9 mouse cellular contexts compared by ENCODE assay signal in the genomic region with DNA sequence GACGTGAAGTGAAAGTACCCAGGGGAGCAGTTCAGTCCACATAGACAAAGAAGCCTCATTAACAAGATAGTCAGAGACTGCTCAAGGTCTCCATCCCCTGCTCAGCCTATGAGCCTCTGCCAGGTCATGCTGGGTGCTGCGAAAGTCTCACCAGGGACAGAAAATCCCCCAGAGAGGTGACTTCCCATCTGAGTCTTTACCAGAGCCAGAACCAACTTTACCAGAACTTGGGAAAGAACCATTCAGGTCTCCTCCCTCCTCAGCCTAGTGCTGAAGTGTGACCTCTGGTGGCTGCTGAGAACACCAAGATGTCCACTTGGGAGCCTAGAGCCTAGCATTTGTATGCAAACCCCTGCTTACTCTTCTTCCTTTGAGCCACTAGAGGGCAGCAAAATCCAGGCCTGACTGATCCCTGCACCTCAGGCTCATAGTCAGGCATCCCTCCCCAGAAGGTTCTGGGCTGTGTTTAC. TPM values are rescaled to one million over a fixed set of nuclear protein-coding genes. Genes with fewer than 3 reads are reported as not detected.
DNase-seq lines count a peak whose midpoint lies in the region; ATAC-seq and TF ChIP-seq lines count a peak whose summit lies in the region.
"Had no signal": no experiment of that assay in that cellular context is flagged by ENCODE, and none has a peak within 500 bp of the region (broad histone marks: within the 10 kb centered on the region; RNA-seq: fewer than 3 reads in every experiment).

No protein-coding gene starts in this region.

- 15% methylated on average over 2 of the region's 2 CpGs for WGBS in forebrain, embryonic 10.5 days
- 22% methylated on average over 2 of the region's 2 CpGs for WGBS in heart, postnatal 0 days
- WGBS in liver, embryonic 14.5 days (ENCODE audit: insufficient replicate concordance), result 17% methylated on average over 2 of the region's 2 CpGs
- 31% methylated on average over 2 of the region's 2 CpGs for WGBS in stomach, postnatal 0 days

- peaks cover 7% of the 10 kb centered on the region for H3K9me3 ChIP-seq in CH12.LX (replicated peaks; ENCODE audit: low read length)
- H3K9me3 ChIP-seq in forebrain, embryonic 10.5 days, result no peaks in the 10 kb centered on the region
- H3K9me3 ChIP-seq in heart, postnatal 0 days (replicated peaks; ENCODE audit: control insufficient read depth, low read length), result no peaks in the 10 kb centered on the region
- no peaks in the 10 kb centered on the region for H3K9me3 ChIP-seq in liver, embryonic 14.5 days (ENCODE audit: control insufficient read depth, low read length)
- no peaks in the 10 kb centered on the region for H3K9me3 ChIP-seq in stomach, postnatal 0 days (ENCODE audit: control insufficient read depth, low read length)

- TF ChIP-seq CTCF in CH12.LX (conservative IDR thresholded peaks at IDR 0.05 in 1 of 2, IDR thresholded peaks at IDR 0.05 in 1 of 2; ENCODE audit: low read depth in 2 of 2, low read length in 2 of 2), result peak; percentile 92 to 99
- peak; percentile 99 for TF ChIP-seq CTCF in heart, postnatal 0 days (IDR thresholded peaks at IDR 0.05; ENCODE audit: low read depth)
- TF ChIP-seq CTCF in liver, embryonic 14.5 days (IDR thresholded peaks at IDR 0.05; ENCODE audit: low read depth), result peak; percentile 99
- TF ChIP-seq CTCF in stomach, postnatal 0 days (IDR thresholded peaks at IDR 0.05; ENCODE audit: low read depth), result peak; percentile 97

- DNase-seq in CH12.LX (ENCODE audit: extremely low read depth), result peak; percentile 97
- peak; percentile 89 for DNase-seq in c-Kit-negative CD71-positive TER-119-positive erythroid progenitor cells, embryonic 14.5 days (ENCODE audit: low read depth, low spot score)
- peak; percentile 74 for DNase-seq in forebrain, embryonic 10.5 days (ENCODE audit: extremely low spot score, low spot score)
- peak; percentile 94 for DNase-seq in heart, postnatal 0 days (ENCODE audit: low spot score)
- DNase-seq in kidney, postnatal 25 days, result peak; percentile 84 to 89
- peak; percentile 87 to 88 (median 88) for DNase-seq in liver, embryonic 14.5 days (ENCODE audit: low read depth in 3 of 3, low spot score in 3 of 3)
- DNase-seq in neural tube, embryonic 10.5 days (ENCODE audit: extremely low spot score, low spot score), result peak; percentile 71
- DNase-seq in stomach, postnatal 0 days (ENCODE audit: low spot score), result peak; percentile 75

- peak; percentile 69 for TF ChIP-seq EP300 in CH12.LX (IDR thresholded peaks at IDR 0.05; ENCODE audit: low read length)
- TF ChIP-seq EP300 in heart, postnatal 0 days (IDR thresholded peaks at IDR 0.05; ENCODE audit: low read depth), result no peak
- peak; percentile 45 for TF ChIP-seq EP300 in liver, embryonic 14.5 days (IDR thresholded peaks at IDR 0.05; ENCODE audit: low read depth)
- TF ChIP-seq EP300 in stomach, postnatal 0 days (optimal IDR thresholded peaks at IDR 0.05), result no peak

- peak overlapping the region; percentile 95 for H3K27ac ChIP-seq in CH12.LX (ENCODE audit: insufficient read depth, low read depth)
- H3K27ac ChIP-seq in forebrain, embryonic 10.5 days, result peak overlapping the region; percentile 58; the same call in 1 of the 2 replicates
- no peak overlapping the region for H3K27ac ChIP-seq in heart, postnatal 0 days (ENCODE audit: low read depth)
- peak overlapping the region; percentile 44 for H3K27ac ChIP-seq in liver, embryonic 14.5 days
- H3K27ac ChIP-seq in stomach, postnatal 0 days (replicated peaks), result no peak overlapping the region

- H3K9ac ChIP-seq in CH12.LX (ENCODE audit: insufficient read depth, low read depth), result no peak overlapping the region
- no peak overlapping the region for H3K9ac ChIP-seq in heart, postnatal 0 days (replicated peaks; ENCODE audit: low read depth, low read length)
- H3K9ac ChIP-seq in liver, embryonic 14.5 days (replicated peaks), result peak overlapping the region; percentile 34
- H3K9ac ChIP-seq in stomach, postnatal 0 days (ENCODE audit: low read length), result no peak overlapping the region

- peaks cover 4% of the 10 kb centered on the region for H3K27me3 ChIP-seq in CH12.LX (replicated peaks)
- peaks cover 11% of the 10 kb centered on the region for H3K27me3 ChIP-seq in forebrain, embryonic 10.5 days (ENCODE audit: poor library complexity, severe bottlenecking)
- peaks cover 7% of the 10 kb centered on the region for H3K27me3 ChIP-seq in heart, postnatal 0 days (ENCODE audit: control insufficient read depth, insufficient read depth, low read length)
- peaks cover 15% of the 10 kb centered on the region for H3K27me3 ChIP-seq in liver, embryonic 14.5 days (ENCODE audit: control insufficient read depth, insufficient read depth, low read length)
- H3K27me3 ChIP-seq in stomach, postnatal 0 days (ENCODE audit: control insufficient read depth, insufficient read depth, low read length), result no peaks in the 10 kb centered on the region; the same call in 1 of the 2 replicates

- dilution Hi-C loops in CH12.LX (cut with MboI; ENCODE audit: extremely low pct_ligation_motif_present, extremely low pct_unique_long_range_greater_than_20kb, low sequenced_read_pairs), result no loop called here

- peak; percentile 97 for TF ChIP-seq RAD21 in CH12.LX (IDR thresholded peaks at IDR 0.05; ENCODE audit: low read depth, low read length)

- H3K36me3 ChIP-seq in CH12.LX (replicated peaks in 1 of 2; ENCODE audit: control insufficient read depth in 1 of 2, insufficient read depth in 1 of 2, low read length in 1 of 2), result no peaks in the 10 kb centered on the region
- H3K36me3 ChIP-seq in forebrain, embryonic 10.5 days (replicated peaks), result no peaks in the 10 kb centered on the region
- H3K36me3 ChIP-seq in heart, postnatal 0 days (replicated peaks; ENCODE audit: control insufficient read depth, insufficient read depth, low read length), result no peaks in the 10 kb centered on the region
- H3K36me3 ChIP-seq in liver, embryonic 14.5 days (replicated peaks; ENCODE audit: control insufficient read depth, insufficient read depth, low read depth), result no peaks in the 10 kb centered on the region
- H3K36me3 ChIP-seq in stomach, postnatal 0 days (ENCODE audit: control insufficient read depth, insufficient read depth, low read length), result no peaks in the 10 kb centered on the region

- in situ Hi-C loops in CH12.LX (cut with MboI; ENCODE audit: low pct_ligation_motif_present, low pct_unique_long_range_greater_than_20kb, low sequenced_read_pairs), result loop anchor here (5.0 to 25.0 kb wide), 4 partner anchors 37 to 807 kb away; a partner anchor contains a TSS

- peaks cover 31 to 49% of the 10 kb centered on the region in 2 experiments for H3K4me1 ChIP-seq in CH12.LX (ENCODE audit: control insufficient read depth in 1 of 2, insufficient read depth in 2 of 2)
- peaks cover 50% of the 10 kb centered on the region for H3K4me1 ChIP-seq in forebrain, embryonic 10.5 days
- H3K4me1 ChIP-seq in heart, postnatal 0 days (ENCODE audit: control insufficient read depth, insufficient read depth), result no peaks in the 10 kb centered on the region
- H3K4me1 ChIP-seq in liver, embryonic 14.5 days (replicated peaks; ENCODE audit: control insufficient read depth in 2 of 2, insufficient read depth in 2 of 2, low read length in 1 of 2), result peaks cover 5 to 7% of the 10 kb centered on the region in 2 experiments
- no peaks in the 10 kb centered on the region for H3K4me1 ChIP-seq in stomach, postnatal 0 days (replicated peaks; ENCODE audit: control insufficient read depth, insufficient read depth)

- peak overlapping the region; percentile 8 to 36 (median 18) for H3K4me3 ChIP-seq in CH12.LX (replicated peaks in 1 of 3; ENCODE audit: low read depth in 2 of 3, low read length in 2 of 3, poor library complexity in 1 of 3)
- H3K4me3 ChIP-seq in forebrain, embryonic 10.5 days, result peak overlapping the region; percentile 7; the same call in 1 of the 2 replicates
- no peak overlapping the region for H3K4me3 ChIP-seq in heart, postnatal 0 days (ENCODE audit: low read depth, low read length)
- no peak overlapping the region for H3K4me3 ChIP-seq in liver, embryonic 14.5 days (ENCODE audit: insufficient read depth in 1 of 2, low read depth in 2 of 2, low read length in 2 of 2)
- H3K4me3 ChIP-seq in stomach, postnatal 0 days (ENCODE audit: low read depth, low read length), result no peak overlapping the region

- H3K79me2 ChIP-seq in CH12.LX (replicated peaks; ENCODE audit: control insufficient read depth, extremely low read depth, insufficient read depth, poor library complexity, severe bottlenecking), result no peaks in the 10 kb centered on the region

- peak overlapping the region; percentile 47 for H3K4me2 ChIP-seq in CH12.LX (ENCODE audit: insufficient read depth, low read depth, poor library complexity, severe bottlenecking)
- H3K4me2 ChIP-seq in heart, postnatal 0 days (ENCODE audit: low read depth, low read length), result no peak overlapping the region
- H3K4me2 ChIP-seq in liver, embryonic 14.5 days (ENCODE audit: low read depth), result no peak overlapping the region
- no peak overlapping the region for H3K4me2 ChIP-seq in stomach, postnatal 0 days (replicated peaks; ENCODE audit: low read depth)

- peak; percentile 83 for ATAC-seq in heart, postnatal 0 days (ENCODE audit: insufficient read depth, low read depth)
- ATAC-seq in liver, embryonic 14.5 days (ENCODE audit: insufficient read depth), result peak; percentile 84
- ATAC-seq in stomach, postnatal 0 days (ENCODE audit: low FRiP score, low TSS enrichment), result peak; percentile 86

- TF ChIP-seq POLR2A in CH12.LX (IDR thresholded peaks at IDR 0.05; ENCODE audit: low read depth, low read length), result peak; percentile 49; the same call in 1 of the 2 replicates

RNA-seq across cellular contexts. Expression of a gene that starts 15.8 kb away (rescaled TPM):
- total RNA-seq in CH12.LX (2012; rRNA removed) (68.3 and 109 TPM in 2 replicates), CH12.LX (2014; rRNA removed) (21.0 and 25.9 TPM in 2 replicates)
- polyA plus RNA-seq in CH12.LX (2012; ENCODE audit: insufficient read length, low read depth), result 19.8 and 20.0 TPM in 2 replicates
- polyA plus RNA-seq in forebrain, embryonic 10.5 days (2016; fragmentation: Nextera tagmentation; extraction: Ambion mirVana), result 0.68 and 0.93 TPM in 2 replicates
- total RNA-seq in heart, postnatal 0 days (2014; rRNA removed; ENCODE audit: low replicate concordance), result 2.7 and 40.9 TPM in 2 replicates
- 0.30 and 0.40 TPM in 2 replicates for polyA plus RNA-seq in heart, postnatal 0 days (2015; fragmentation: Nextera tagmentation; extraction: Ambion mirVana)
- polyA plus RNA-seq in liver, embryonic 14.5 days (2012; rRNA removed), result 122 and 308 TPM in 2 replicates
- polyA plus RNA-seq in liver, embryonic 14.5 days (2014; fragmentation: Nextera tagmentation; extraction: Ambion mirVana), result 37.0 and 38.7 TPM in 2 replicates
- polyA plus RNA-seq in stomach, postnatal 0 days (2015; fragmentation: Nextera tagmentation; extraction: Ambion mirVana), result 0.61 TPM in 2 replicates

RNA-seq across cellular contexts. Expression of a gene that starts 16.6 kb away (rescaled TPM):
- total RNA-seq in CH12.LX (2012; rRNA removed) (6.2 and 6.8 TPM in 2 replicates), CH12.LX (2014; rRNA removed) (2.1 and 2.7 TPM in 2 replicates)
- polyA plus RNA-seq in CH12.LX (2012; ENCODE audit: insufficient read length, low read depth), result 1.5 and 1.7 TPM in 2 replicates
- polyA plus RNA-seq in forebrain, embryonic 10.5 days (2016; fragmentation: Nextera tagmentation; extraction: Ambion mirVana), result 272 and 295 TPM in 2 replicates
- total RNA-seq in heart, postnatal 0 days (2014; rRNA removed; ENCODE audit: low replicate concordance), result not detected in 2 replicates
- not detected in 2 replicates for polyA plus RNA-seq in heart, postnatal 0 days (2015; fragmentation: Nextera tagmentation; extraction: Ambion mirVana)
- polyA plus RNA-seq in liver, embryonic 14.5 days (2012; rRNA removed), result 0.04 and 0.16 TPM in 2 replicates
- polyA plus RNA-seq in liver, embryonic 14.5 days (2014; fragmentation: Nextera tagmentation; extraction: Ambion mirVana), result not detected in 2 replicates
- 0.24 and 0.36 TPM in 2 replicates for polyA plus RNA-seq in stomach, postnatal 0 days (2015; fragmentation: Nextera tagmentation; extraction: Ambion mirVana)
- total RNA-seq: gastrocnemius, postnatal 36 days had no signal

RNA-seq across cellular contexts. Expression of a gene that starts 19.8 kb away (rescaled TPM):
- total RNA-seq in CH12.LX (2012; rRNA removed) (30.6 and 34.7 TPM in 2 replicates), CH12.LX (2014; rRNA removed) (27.6 and 28.1 TPM in 2 replicates)
- polyA plus RNA-seq in CH12.LX (2012; ENCODE audit: insufficient read length, low read depth), result 22.4 and 23.2 TPM in 2 replicates
- 46.8 and 51.8 TPM in 2 replicates for polyA plus RNA-seq in forebrain, embryonic 10.5 days (2016; fragmentation: Nextera tagmentation; extraction: Ambion mirVana)
- total RNA-seq in heart, postnatal 0 days (2014; rRNA removed; ENCODE audit: low replicate concordance), result 45.6 and 62.0 TPM in 2 replicates
- 27.4 and 30.6 TPM in 2 replicates for polyA plus RNA-seq in heart, postnatal 0 days (2015; fragmentation: Nextera tagmentation; extraction: Ambion mirVana)
- 27.9 and 32.5 TPM in 2 replicates for polyA plus RNA-seq in liver, embryonic 14.5 days (2012; rRNA removed)
- polyA plus RNA-seq in liver, embryonic 14.5 days (2014; fragmentation: Nextera tagmentation; extraction: Ambion mirVana), result 19.5 and 21.6 TPM in 2 replicates
- polyA plus RNA-seq in stomach, postnatal 0 days (2015; fragmentation: Nextera tagmentation; extraction: Ambion mirVana), result 14.8 and 14.9 TPM in 2 replicates

RNA-seq across cellular contexts. Expression of a gene that starts 45.2 kb away (rescaled TPM):
- 28.3 and 49.8 TPM in 2 replicates for total RNA-seq in CH12.LX (2012; rRNA removed)
- total RNA-seq in CH12.LX (2014; rRNA removed), result 6.1 and 7.5 TPM in 2 replicates
- polyA plus RNA-seq in CH12.LX (2012; ENCODE audit: insufficient read length, low read depth), result 5.5 and 7.0 TPM in 2 replicates
- polyA plus RNA-seq in forebrain, embryonic 10.5 days (2016; fragmentation: Nextera tagmentation; extraction: Ambion mirVana), result 36.1 and 36.3 TPM in 2 replicates
- 43.5 and 72.4 TPM in 2 replicates for total RNA-seq in heart, postnatal 0 days (2014; rRNA removed; ENCODE audit: low replicate concordance)
- 75.4 and 76.2 TPM in 2 replicates for polyA plus RNA-seq in heart, postnatal 0 days (2015; fragmentation: Nextera tagmentation; extraction: Ambion mirVana)
- 4.0 and 5.8 TPM in 2 replicates for polyA plus RNA-seq in liver, embryonic 14.5 days (2012; rRNA removed)
- polyA plus RNA-seq in liver, embryonic 14.5 days (2014; fragmentation: Nextera tagmentation; extraction: Ambion mirVana), result 9.3 and 9.8 TPM in 2 replicates
- 62.1 and 65.4 TPM in 2 replicates for polyA plus RNA-seq in stomach, postnatal 0 days (2015; fragmentation: Nextera tagmentation; extraction: Ambion mirVana)

Comparison
In these comparisons a context has a peak if more than half of its experiments do, and no peak if none do; other contexts are left out.
1. H3K27ac ChIP-seq: peak in CH12.LX (single experiment), forebrain, embryonic 10.5 days (single experiment) and liver, embryonic 14.5 days (single experiment); none in heart, postnatal 0 days (single experiment) and stomach, postnatal 0 days (single experiment).
2. H3K4me3 ChIP-seq: peak in CH12.LX (3 of 3) and forebrain, embryonic 10.5 days (single experiment); none in heart, postnatal 0 days (single experiment), liver, embryonic 14.5 days (0 of 2) and stomach, postnatal 0 days (single experiment).
3. RNA of a gene that starts 15.8 kb away (polyA plus RNA-seq): 37.0 to 308 TPM in liver, embryonic 14.5 days and 19.8 to 20.0 TPM in CH12.LX; 0.68 to 0.93 TPM in forebrain, embryonic 10.5 days, 0.61 TPM in stomach, postnatal 0 days and 0.30 to 0.40 TPM in heart, postnatal 0 days; every median in the first group is over 10 times any median in the second.
4. RNA of a gene that starts 16.6 kb away (polyA plus RNA-seq): 272 to 295 TPM in forebrain, embryonic 10.5 days; 1.5 to 1.7 TPM in CH12.LX, 0.24 to 0.36 TPM in stomach, postnatal 0 days, not detected in heart, postnatal 0 days and 0.04 to 0.16 TPM in liver, embryonic 14.5 days; every median in the first group is over 10 times any median in the second.
5. Peak in every context shown above with its lines, with median percentiles within 50 percentile points of each other: DNase-seq, CTCF ChIP-seq and ATAC-seq.